ENCODE assay signal across 8 mouse cellular contexts in genomic region chr5:65199346-65200128, GRCm38 (mm10). TPM values are rescaled to one million over a fixed set of nuclear protein-coding genes. Genes with fewer than 3 reads are reported as not detected.
A peak's percentile ranks its signal among the peaks of the same experiment; 100 is the strongest.
DNase-seq lines count a peak whose midpoint lies in the region; ATAC-seq and TF ChIP-seq lines count a peak whose summit lies in the region.

Gene Wdr19 (plus strand): TSS chr5:65199696.

- peak within 1 kb of the TSS; percentile 64 to 77 (median 71) for H3K4me3 ChIP-seq in CH12.LX (replicated peaks in 1 of 3; ENCODE audit: low read depth in 2 of 3, low read length in 2 of 3, poor library complexity in 1 of 3)
- peak within 1 kb of the TSS; percentile 67 for H3K4me3 ChIP-seq in forebrain, embryonic 11.5 days (ENCODE audit: low read depth, low read length)
- peak within 1 kb of the TSS; percentile 73 for H3K4me3 ChIP-seq in heart, embryonic 16.5 days (ENCODE audit: low read length)
- peak within 1 kb of the TSS; percentile 67 for H3K4me3 ChIP-seq in liver, embryonic 15.5 days (replicated peaks)
- peak within 1 kb of the TSS; percentile 54 for H3K4me3 ChIP-seq in neural tube, embryonic 12.5 days

- DNase-seq in CH12.LX (ENCODE audit: extremely low read depth), result peak; percentile 99
- peak; percentile 99 for DNase-seq in c-Kit-positive CD71-positive TER-119-negative erythroid progenitor cells, embryonic 14.5 days (ENCODE audit: low read depth)
- peak; percentile 98 for DNase-seq in forebrain, embryonic 11.5 days (ENCODE audit: low spot score)
- peak; percentile 98 to 100 for DNase-seq in kidney, postnatal 36 days
- DNase-seq in telencephalon, adult 2 months (ENCODE audit: low read depth, low spot score), result peak; percentile 99

- WGBS in forebrain, embryonic 11.5 days, result under 1% methylated on average over 37 of the region's 37 CpGs
- WGBS in heart, embryonic 16.5 days, result under 1% methylated on average over 37 of the region's 37 CpGs
- WGBS in liver, embryonic 15.5 days (ENCODE audit: insufficient replicate concordance), result under 1% methylated on average over 37 of the region's 37 CpGs
- WGBS in neural tube, embryonic 12.5 days, result under 1% methylated on average over 37 of the region's 37 CpGs

- in situ Hi-C loops in CH12.LX (cut with MboI; ENCODE audit: low pct_ligation_motif_present, low pct_unique_long_range_greater_than_20kb, low sequenced_read_pairs), result no loop called here

- dilution Hi-C loops in CH12.LX (cut with MboI; ENCODE audit: extremely low pct_ligation_motif_present, extremely low pct_unique_long_range_greater_than_20kb, low sequenced_read_pairs), result no loop called here

- peak within 1 kb of the TSS; percentile 89 for H3K9ac ChIP-seq in CH12.LX (ENCODE audit: insufficient read depth, low read depth)
- H3K9ac ChIP-seq in forebrain, embryonic 11.5 days (ENCODE audit: low read length), result peak within 1 kb of the TSS; percentile 65
- H3K9ac ChIP-seq in heart, embryonic 16.5 days (ENCODE audit: low read length), result peak within 1 kb of the TSS; percentile 75
- peak within 1 kb of the TSS; percentile 44 for H3K9ac ChIP-seq in liver, embryonic 15.5 days
- peak within 1 kb of the TSS; percentile 61 for H3K9ac ChIP-seq in neural tube, embryonic 12.5 days

- ATAC-seq in forebrain, embryonic 11.5 days (replicated peaks; ENCODE audit: low FRiP score), result peak; percentile 100
- ATAC-seq in heart, embryonic 16.5 days (replicated peaks; ENCODE audit: extremely low read depth, insufficient read depth, low FRiP score), result peak; percentile 100
- ATAC-seq in liver, embryonic 15.5 days (ENCODE audit: insufficient read depth), result peak; percentile 99
- ATAC-seq in neural tube, embryonic 12.5 days (ENCODE audit: low FRiP score, low read depth), result peak; percentile 100

- H3K79me2 ChIP-seq in CH12.LX (replicated peaks; ENCODE audit: control insufficient read depth, extremely low read depth, insufficient read depth, poor library complexity, severe bottlenecking), result no peaks in the 10 kb centered on the region

- no peak within 1 kb of the TSS for H3K27ac ChIP-seq in CH12.LX (ENCODE audit: insufficient read depth, low read depth)
- H3K27ac ChIP-seq in forebrain, embryonic 11.5 days (ENCODE audit: low read depth, low read length), result no peak within 1 kb of the TSS
- H3K27ac ChIP-seq in heart, embryonic 16.5 days (ENCODE audit: low read length), result peak within 1 kb of the TSS; percentile 84
- no peak within 1 kb of the TSS for H3K27ac ChIP-seq in liver, embryonic 15.5 days (replicated peaks)
- H3K27ac ChIP-seq in neural tube, embryonic 12.5 days, result no peak within 1 kb of the TSS

- no peaks in the 10 kb centered on the region for H3K9me3 ChIP-seq in CH12.LX (replicated peaks; ENCODE audit: low read length)
- H3K9me3 ChIP-seq in forebrain, embryonic 11.5 days (ENCODE audit: control insufficient read depth, low read length), result no peaks in the 10 kb centered on the region
- H3K9me3 ChIP-seq in heart, embryonic 16.5 days (replicated peaks; ENCODE audit: control insufficient read depth, low read length), result no peaks in the 10 kb centered on the region
- H3K9me3 ChIP-seq in liver, embryonic 15.5 days (replicated peaks), result no peaks in the 10 kb centered on the region
- H3K9me3 ChIP-seq in neural tube, embryonic 12.5 days, result no peaks in the 10 kb centered on the region

- TF ChIP-seq POLR2A in CH12.LX (IDR thresholded peaks at IDR 0.05; ENCODE audit: low read depth, low read length), result peak; percentile 89

- peaks cover 0 to 10% of the 10 kb centered on the region in 2 experiments; a peak in 2 of 4 replicates for H3K4me1 ChIP-seq in CH12.LX (ENCODE audit: control insufficient read depth in 1 of 2, insufficient read depth in 2 of 2)
- H3K4me1 ChIP-seq in forebrain, embryonic 11.5 days (replicated peaks; ENCODE audit: control insufficient read depth, insufficient read depth, low read length), result no peaks in the 10 kb centered on the region; the same call in 1 of the 2 replicates
- H3K4me1 ChIP-seq in heart, embryonic 16.5 days (ENCODE audit: control insufficient read depth, insufficient read depth, low read length), result peaks cover 8% of the 10 kb centered on the region
- peaks cover 12% of the 10 kb centered on the region for H3K4me1 ChIP-seq in liver, embryonic 15.5 days (replicated peaks)
- peaks cover 5% of the 10 kb centered on the region for H3K4me1 ChIP-seq in neural tube, embryonic 12.5 days

- H3K4me2 ChIP-seq in CH12.LX (ENCODE audit: insufficient read depth, low read depth, poor library complexity, severe bottlenecking), result peak within 1 kb of the TSS; percentile 97
- peak within 1 kb of the TSS; percentile 71 for H3K4me2 ChIP-seq in forebrain, embryonic 11.5 days (ENCODE audit: low read depth, low read length, severe bottlenecking)
- H3K4me2 ChIP-seq in heart, embryonic 16.5 days (ENCODE audit: low read depth, low read length), result peak within 1 kb of the TSS; percentile 78
- H3K4me2 ChIP-seq in liver, embryonic 15.5 days, result peak within 1 kb of the TSS; percentile 77
- peak within 1 kb of the TSS; percentile 75 for H3K4me2 ChIP-seq in neural tube, embryonic 12.5 days (replicated peaks)

- no peak for TF ChIP-seq EP300 in CH12.LX (IDR thresholded peaks at IDR 0.05; ENCODE audit: low read length)

- TF ChIP-seq CTCF in CH12.LX (conservative IDR thresholded peaks at IDR 0.05 in 1 of 2, IDR thresholded peaks at IDR 0.05 in 1 of 2; ENCODE audit: low read depth in 2 of 2, low read length in 2 of 2), result no peak

- H3K36me3 ChIP-seq in CH12.LX (replicated peaks in 1 of 2; ENCODE audit: control insufficient read depth in 1 of 2, insufficient read depth in 1 of 2, low read length in 1 of 2), result no peaks in the 10 kb centered on the region
- no peaks in the 10 kb centered on the region for H3K36me3 ChIP-seq in forebrain, embryonic 11.5 days (ENCODE audit: control insufficient read depth, insufficient read depth, low read length)
- no peaks in the 10 kb centered on the region for H3K36me3 ChIP-seq in heart, embryonic 16.5 days (ENCODE audit: control insufficient read depth, insufficient read depth)
- no peaks in the 10 kb centered on the region for H3K36me3 ChIP-seq in liver, embryonic 15.5 days (replicated peaks)
- peaks cover 9% of the 10 kb centered on the region; the same call in 1 of the 2 replicates for H3K36me3 ChIP-seq in neural tube, embryonic 12.5 days

- H3K27me3 ChIP-seq in CH12.LX (replicated peaks), result no peaks in the 10 kb centered on the region
- H3K27me3 ChIP-seq in forebrain, embryonic 11.5 days (ENCODE audit: control insufficient read depth, insufficient read depth, low read length), result no peaks in the 10 kb centered on the region
- no peaks in the 10 kb centered on the region for H3K27me3 ChIP-seq in heart, embryonic 16.5 days (ENCODE audit: control insufficient read depth, insufficient read depth, low read length)
- H3K27me3 ChIP-seq in liver, embryonic 15.5 days, result no peaks in the 10 kb centered on the region
- no peaks in the 10 kb centered on the region for H3K27me3 ChIP-seq in neural tube, embryonic 12.5 days (replicated peaks)

- TF ChIP-seq RAD21 in CH12.LX (IDR thresholded peaks at IDR 0.05; ENCODE audit: low read depth, low read length), result no peak

TF ChIP-seq in CH12.LX, 34 proteins besides CTCF, POLR2A, EP300 and RAD21 (continues in another document):
- TF ChIP-seq ELF1 (IDR thresholded peaks at IDR 0.05; ENCODE audit: low read depth, low read length) (peak; percentile 92), JUN (IDR thresholded peaks at IDR 0.05; ENCODE audit: insufficient read depth, low read depth, low read length) (no peak), MXI1 (IDR thresholded peaks at IDR 0.05; ENCODE audit: low read depth, low read length) (peak; percentile 82; the same call in 1 of the 2 replicates), MEF2A (IDR thresholded peaks at IDR 0.05; ENCODE audit: borderline replicate concordance, low read depth, low read length) (no peak), TBP (conservative IDR thresholded peaks at IDR 0.05; ENCODE audit: low read depth, low read length) (peak; percentile 71), SIN3A (IDR thresholded peaks at IDR 0.05; ENCODE audit: low read length) (no peak), NRF1 (IDR thresholded peaks at IDR 0.05; ENCODE audit: low read depth, low read length) (peak; percentile 95), POLR2AphosphoS2 (IDR thresholded peaks at IDR 0.05; ENCODE audit: low read depth, low read length) (no peak), ZC3H11A (IDR thresholded peaks at IDR 0.05; ENCODE audit: low read depth, low read length) (no peak), UBTF (IDR thresholded peaks at IDR 0.05; ENCODE audit: low read depth, low read length) (no peak), PAX5 (IDR thresholded peaks at IDR 0.05; ENCODE audit: low read length) (no peak), CHD2 (IDR thresholded peaks at IDR 0.05; ENCODE audit: low read length) (no peak), MYC (IDR thresholded peaks at IDR 0.05; ENCODE audit: low read depth, low read length) (no peak), MAX (IDR thresholded peaks at IDR 0.05; ENCODE audit: low read length) (peak; percentile 97), NELFE (IDR thresholded peaks at IDR 0.05; ENCODE audit: low read depth, low read length) (peak; percentile 66; the same call in 1 of the 2 replicates), SMC3 (IDR thresholded peaks at IDR 0.05; ENCODE audit: low read depth, low read length) (no peak), USF1 (IDR thresholded peaks at IDR 0.05; ENCODE audit: low read depth, low read length) (peak; percentile 100), ETS1 (conservative IDR thresholded peaks at IDR 0.05; ENCODE audit: low read depth, low read length) (no peak), E2F4 (IDR thresholded peaks at IDR 0.05; ENCODE audit: insufficient replicate concordance, low read depth, low read length) (no peak), BHLHE40 (IDR thresholded peaks at IDR 0.05; ENCODE audit: low read depth, low read length) (peak; percentile 78), HCFC1 (IDR thresholded peaks at IDR 0.05; ENCODE audit: low read depth, low read length) (peak; percentile 69), MAZ (IDR thresholded peaks at IDR 0.05; ENCODE audit: low read depth, low read length) (no peak), ZKSCAN1 (IDR thresholded peaks at IDR 0.05; ENCODE audit: borderline replicate concordance, low read depth, low read length) (no peak), TCF12 (IDR thresholded peaks at IDR 0.05; ENCODE audit: low read depth, low read length) (peak; percentile 61; the same call in 1 of the 2 replicates), ZMIZ1 (IDR thresholded peaks at IDR 0.05; ENCODE audit: low read depth, low read length) (no peak)

RNA-seq across cellular contexts. Expression of gene Wdr19, which starts in this region (rescaled TPM):
- total RNA-seq in CH12.LX (2012; rRNA removed), result 1.0 and 1.4 TPM in 2 replicates
- 1.7 and 1.9 TPM in 2 replicates for total RNA-seq in CH12.LX (2014; rRNA removed)
- 1.2 and 1.5 TPM in 2 replicates for polyA plus RNA-seq in CH12.LX (2012; ENCODE audit: insufficient read length, low read depth)
- 14.7 and 15.2 TPM in 2 replicates for polyA plus RNA-seq in forebrain, embryonic 11.5 days (2014; fragmentation: Nextera tagmentation; extraction: Ambion mirVana)
- 5.0 and 5.6 TPM in 2 replicates for polyA plus RNA-seq in heart, embryonic 16.5 days (2015; fragmentation: Nextera tagmentation; extraction: Ambion mirVana)
- 0.56 and 0.86 TPM in 2 replicates for polyA plus RNA-seq in liver, embryonic 15.5 days (2015; fragmentation: Nextera tagmentation; extraction: Ambion mirVana)
- polyA plus RNA-seq in neural tube, embryonic 12.5 days (2016; fragmentation: Nextera tagmentation; extraction: Ambion mirVana), result 13.3 and 15.4 TPM in 2 replicates

Comparison
In these comparisons a context has a peak if more than half of its experiments do, and no peak if none do; other contexts are left out.
1. Peak in ATAC-seq, H3K4me3 ChIP-seq, H3K9ac ChIP-seq and H3K4me2 ChIP-seq in liver, embryonic 15.5 days; RNA of the gene not detected or under 1 TPM.